Mouse (Mus musculus) 3134 (cell line): Measurements from ENCODE around the gene Spred1.
A peak's percentile ranks its signal among the peaks of the same experiment; 100 is the strongest.

Experiments
- DNase-seq: peaks from one replicate; pipeline ENCODE4 v3.0.0-alpha.2; 2011; ENCODE audit warnings: low spot score; ENCODE audit not compliant: insufficient read length; ENCODE audit errors: extremely low read depth

Gene Spred1

DNA sequence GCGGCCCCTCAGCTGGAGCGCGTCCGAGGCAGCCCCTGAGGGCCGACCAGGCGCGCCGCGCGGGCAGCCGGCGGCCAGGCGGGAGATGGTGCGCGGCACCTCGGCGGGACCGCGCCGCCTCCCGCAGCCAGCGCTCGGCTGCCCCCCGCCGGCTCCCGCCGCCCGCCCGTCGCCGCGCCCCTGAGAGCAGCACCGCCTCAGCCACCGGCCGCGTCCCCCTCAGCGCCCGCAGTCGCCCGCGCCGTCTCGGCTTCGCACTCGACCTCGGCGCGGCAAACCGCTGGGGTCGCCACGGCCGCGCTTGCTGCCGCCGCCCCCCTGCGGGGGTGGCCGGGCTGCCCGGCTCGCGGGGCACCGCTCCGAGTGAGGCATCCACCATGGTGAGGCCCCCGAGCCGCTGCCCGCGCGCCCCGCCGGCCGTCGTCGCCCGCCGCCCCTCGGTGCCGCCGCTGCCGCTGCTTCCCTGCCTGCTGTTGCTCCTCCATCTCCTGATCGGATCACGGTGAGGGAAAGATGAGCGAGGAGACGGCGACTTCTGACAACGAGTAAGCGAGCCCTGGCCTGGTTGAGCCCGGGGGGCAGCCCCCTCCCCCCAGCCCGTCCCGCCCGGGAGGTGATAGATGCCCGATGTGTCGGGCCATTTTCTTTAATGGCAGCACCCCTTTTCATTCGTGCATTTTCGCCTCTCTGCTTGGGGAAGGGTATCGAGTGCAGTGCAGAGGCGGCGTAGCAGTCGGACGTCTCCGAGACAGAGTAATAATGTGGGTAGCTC, at the start of gene Spred1:
TSS of gene Spred1 (plus strand) at position 163 of the 772 bp plus-strand sequence.
- DNase-seq, result peak; percentile 62

GRCm38 (mm10) chr2:117071596-117071995, 49.6 kb upstream of the Spred1 start:
- DNase-seq, result no peak

GRCm38 (mm10) chr2:117078711-117079110, 42.5 kb upstream of the Spred1 start:
- DNase-seq, result no peak

DNA sequence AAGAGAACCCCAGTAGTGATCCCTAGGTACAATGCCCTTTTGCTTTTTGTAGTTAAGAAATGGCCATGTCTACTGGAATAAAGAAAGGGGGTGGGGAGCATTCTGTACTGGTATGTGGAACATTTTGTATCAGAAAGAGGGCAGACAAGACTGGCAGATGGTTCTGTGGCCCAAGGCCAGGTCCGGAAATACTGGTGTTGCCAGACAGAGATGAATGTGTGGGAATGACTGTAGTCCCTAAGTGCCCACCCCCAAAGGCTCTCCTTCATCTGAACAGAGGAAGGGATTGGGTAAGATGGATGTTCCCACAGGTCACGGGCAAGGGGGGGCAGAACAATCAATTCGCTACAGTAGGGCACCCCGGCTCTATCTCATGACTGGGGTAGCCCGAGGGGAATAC, 41.6 kb upstream of the Spred1 start:
- DNase-seq, result no peak

- DNase-seq, result no peak
These were observed 35.0 kb upstream of the Spred1 start for GRCm38 (mm10) chr2:117086002-117086765.

DNA sequence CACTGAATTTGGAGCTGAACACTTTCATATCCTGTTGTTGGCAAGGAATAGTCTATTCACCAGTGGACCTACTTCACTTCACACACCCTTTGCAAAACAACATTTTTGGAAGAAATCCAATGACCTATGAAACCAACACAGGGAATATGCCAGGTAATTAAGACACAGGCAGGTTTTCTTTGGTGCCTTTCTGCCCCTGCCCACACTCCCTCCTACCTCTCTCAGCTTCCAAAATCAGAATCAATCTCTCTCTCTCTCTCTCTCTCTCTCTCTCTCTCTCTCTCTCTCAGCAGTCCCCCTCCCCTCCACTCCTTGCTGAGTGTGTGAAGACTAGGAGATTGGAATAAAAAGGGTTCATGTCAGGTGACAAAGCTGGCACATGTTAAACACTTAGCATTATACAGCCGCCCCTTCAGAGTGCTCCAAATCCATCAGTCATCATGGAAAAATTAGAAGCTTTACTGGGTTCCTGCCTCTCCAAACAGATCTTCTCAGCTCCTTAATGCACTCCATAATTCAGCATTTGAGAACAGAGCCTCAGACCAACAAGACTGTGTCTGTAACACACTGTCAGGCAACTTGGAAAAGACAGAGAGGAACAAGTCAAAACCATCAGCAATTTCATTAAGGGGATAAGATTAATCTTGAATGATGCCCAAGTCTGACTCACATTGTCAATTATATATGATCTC, 34.3 kb upstream of the Spred1 start:
- DNase-seq, result no peak

GRCm38 (mm10) chr2:117087458-117087820, 33.7 kb upstream of the Spred1 start:
- DNase-seq, result no peak

- DNase-seq, result no peak
These were observed 31.7 kb upstream of the Spred1 start for GRCm38 (mm10) chr2:117089482-117089881.

- DNase-seq, result no peak
These were observed 31.1 kb upstream of the Spred1 start for GRCm38 (mm10) chr2:117090061-117090460.

DNA sequence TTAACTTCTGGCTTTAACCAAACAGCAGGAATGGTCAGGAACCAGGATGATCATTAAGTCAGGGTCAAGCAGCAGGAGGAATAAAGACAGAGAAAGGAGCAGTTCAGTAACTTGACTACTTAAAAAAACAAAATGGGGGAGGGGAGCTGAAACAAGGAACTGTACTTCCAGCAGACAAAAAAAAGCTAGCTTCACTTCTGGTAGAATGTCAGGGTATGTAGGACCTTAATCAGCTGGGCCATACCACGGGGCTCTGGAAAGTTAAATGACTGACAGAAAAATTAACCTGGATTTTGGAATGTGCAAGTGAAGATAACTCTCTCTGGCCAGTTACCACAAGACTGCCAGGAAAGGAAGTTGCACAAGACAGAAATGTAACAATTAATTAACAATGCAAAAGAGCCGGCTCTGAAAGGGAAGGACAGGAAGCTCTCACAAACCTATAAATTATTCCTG, 28.2 kb upstream of the Spred1 start:
- DNase-seq, result peak; percentile 4

- DNase-seq, result no peak
These were observed 25.7 kb upstream of the Spred1 start for GRCm38 (mm10) chr2:117095491-117095890.

DNA sequence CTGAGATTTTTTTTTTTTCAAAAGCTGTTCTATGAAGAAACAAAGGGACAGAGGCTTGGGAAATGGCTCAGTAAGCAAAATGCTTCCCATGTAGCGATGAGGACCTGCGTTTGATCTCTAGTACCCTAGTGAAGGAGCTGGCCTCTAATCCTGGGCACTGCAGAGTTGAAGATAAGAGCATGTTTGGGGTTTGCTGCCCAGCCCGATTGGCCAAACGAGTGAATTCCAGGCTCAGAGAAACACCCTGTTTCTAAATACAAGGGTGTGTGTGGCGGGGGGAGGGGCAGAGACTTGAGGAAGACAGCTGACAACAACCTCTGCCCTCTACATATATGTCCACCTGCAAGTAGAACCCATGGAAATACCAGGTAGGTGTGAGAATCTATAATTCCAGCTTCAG, 23.9 kb upstream of the Spred1 start:
- DNase-seq, result no peak

DNA sequence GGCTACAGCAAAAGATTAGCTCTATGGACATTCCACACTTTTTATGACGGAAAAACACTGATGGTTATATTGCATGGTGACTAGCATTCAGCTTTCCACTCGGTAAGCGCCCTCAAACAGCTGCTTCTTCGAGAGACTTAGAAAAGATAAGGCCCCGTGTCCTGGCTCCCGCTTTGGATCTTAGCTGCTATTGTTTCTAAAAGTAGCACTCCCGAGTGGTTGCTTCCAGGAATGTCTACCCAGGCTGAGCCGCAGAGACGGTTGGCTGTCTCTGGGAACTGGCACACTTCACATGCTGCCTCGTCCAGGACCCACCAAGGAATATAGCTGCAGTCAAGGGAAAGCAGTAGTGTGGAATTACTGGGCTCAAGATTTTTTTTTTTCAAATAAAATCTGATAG, 21.9 kb upstream of the Spred1 start:
- no peak for DNase-seq

DNA sequence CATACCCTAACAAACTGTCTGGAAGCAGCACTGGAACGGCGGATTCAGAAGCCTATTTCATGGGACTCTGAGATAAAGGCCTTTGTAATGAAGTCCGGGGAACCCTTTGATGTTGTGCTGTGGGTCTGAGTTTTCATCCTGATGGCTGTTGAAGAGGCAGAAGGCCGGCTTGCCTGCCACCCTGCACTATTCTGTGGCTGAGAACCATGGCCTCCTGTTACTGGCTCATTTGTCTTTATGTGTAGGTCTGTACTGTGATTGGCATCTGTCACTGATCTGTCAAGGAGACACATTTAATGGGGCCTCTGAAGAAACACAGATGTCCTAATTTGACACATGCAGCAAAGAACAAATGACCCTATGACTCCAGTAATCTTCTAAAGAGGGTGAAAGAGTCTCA, 17.7 kb upstream of the Spred1 start:
- DNase-seq, result no peak

- DNase-seq, result no peak
These were observed 15.8 kb upstream of the Spred1 start for GRCm38 (mm10) chr2:117105407-117105806.

DNA sequence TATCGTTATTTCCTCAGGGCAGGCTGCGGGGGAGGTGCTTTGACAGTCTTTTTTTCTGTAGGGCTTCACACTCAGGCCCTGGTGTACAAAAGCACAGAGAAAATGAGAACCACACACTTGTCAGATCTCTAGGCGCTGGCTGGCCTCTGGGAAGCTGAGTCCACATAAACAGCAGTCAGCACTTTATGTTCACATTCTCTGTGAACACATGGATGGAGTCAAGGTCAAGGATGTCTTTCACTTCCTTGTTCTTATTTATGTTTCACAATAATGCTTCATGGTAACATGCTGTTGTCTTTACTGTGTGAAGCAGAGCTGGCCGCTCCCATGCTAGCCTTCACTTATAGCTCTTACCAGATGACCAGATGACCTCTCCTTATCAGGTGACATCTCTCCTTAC, 13.1 kb upstream of the Spred1 start:
- DNase-seq, result no peak

GRCm38 (mm10) chr2:117109296-117109695, 11.9 kb upstream of the Spred1 start:
- no peak for DNase-seq

DNA sequence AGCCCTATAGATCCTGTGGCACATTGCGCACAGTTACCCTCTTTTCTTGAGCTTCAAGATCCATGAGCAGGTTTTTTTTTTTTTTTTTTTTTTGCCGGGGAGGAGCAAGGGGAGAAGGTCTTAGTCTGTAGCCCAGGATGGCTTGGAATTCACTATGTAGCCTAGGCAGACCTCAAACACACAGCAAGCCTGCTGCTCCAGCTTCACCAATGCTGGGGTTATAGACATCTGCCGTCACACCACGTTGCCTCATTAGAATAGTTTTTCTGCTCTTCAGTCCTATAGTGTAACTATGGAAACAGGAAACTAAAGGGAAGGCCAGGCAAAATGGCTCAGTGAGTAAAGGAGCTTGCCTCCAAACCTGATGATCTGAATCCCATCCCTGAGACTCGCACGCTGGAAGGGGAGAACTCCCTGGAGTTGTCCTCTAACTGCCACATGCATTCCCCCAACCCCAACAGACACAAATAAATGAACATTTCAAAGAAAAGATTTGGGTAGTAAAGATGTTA, 10.8 kb upstream of the Spred1 start:
- DNase-seq, result no peak

DNA sequence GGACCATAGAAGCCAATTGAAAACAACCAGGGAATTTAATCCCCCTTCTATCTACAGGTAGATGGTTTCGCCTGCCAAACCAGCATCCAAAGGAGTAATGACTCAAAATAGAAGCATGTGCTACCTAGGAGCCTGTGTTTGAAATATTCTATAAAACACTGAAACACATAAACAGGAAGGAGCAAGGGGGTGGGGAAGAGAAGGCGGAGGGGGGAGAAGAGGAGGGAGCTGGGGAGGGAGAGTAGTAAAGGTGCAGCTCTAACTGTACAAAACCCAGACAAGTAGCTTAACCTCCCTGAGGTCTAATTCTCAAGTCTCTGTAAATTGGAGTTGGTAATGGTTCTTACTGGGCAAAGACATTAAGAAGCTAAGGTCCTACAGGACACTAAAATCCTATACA, 7.9 kb upstream of the Spred1 start:
- DNase-seq, result no peak

GRCm38 (mm10) chr2:117113762-117114161, 7.4 kb upstream of the Spred1 start:
- no peak for DNase-seq

- DNase-seq, result no peak
These were observed 2.7 kb upstream of the Spred1 start for GRCm38 (mm10) chr2:117118516-117118915.
